ENCODE assay signal across 23 mouse cellular contexts in genomic region chr1:78810904-78811303, GRCm38 (mm10). TPM values are rescaled to one million over a fixed set of nuclear protein-coding genes. Genes with fewer than 3 reads are reported as not detected.
DNase-seq lines count a peak whose midpoint lies in the region; TF ChIP-seq lines count a peak whose summit lies in the region.
"Had no signal": no experiment of that assay in that cellular context is flagged by ENCODE, and none has a peak within 500 bp of the region (broad histone marks: within the 10 kb centered on the region; RNA-seq: fewer than 3 reads in every experiment).

No protein-coding gene starts in this region.

- no peaks in the 10 kb centered on the region for H3K79me2 ChIP-seq in C2C12 (ENCODE audit: control insufficient read depth, insufficient read depth)
- H3K79me2 ChIP-seq in myocyte (ENCODE audit: control insufficient read depth, insufficient read depth) = no peaks in the 10 kb centered on the region

- no peaks in the 10 kb centered on the region for H3K79me3 ChIP-seq in C2C12 (ENCODE audit: low read depth)

- H3K36me3 ChIP-seq in C2C12 (ENCODE audit: control insufficient read depth, insufficient read depth) (no peaks in the 10 kb centered on the region), myocyte (ENCODE audit: control insufficient read depth, insufficient read depth) (no peaks in the 10 kb centered on the region)
- H3K36me3 ChIP-seq: G1E had no signal

- H3K27me3 ChIP-seq in C2C12 (ENCODE audit: control insufficient read depth, insufficient read depth, insufficient read length) (no peaks in the 10 kb centered on the region), myocyte (ENCODE audit: control insufficient read depth, insufficient read depth, insufficient read length) (no peaks in the 10 kb centered on the region)
- H3K27me3 ChIP-seq: CH12.LX, Patski had no signal

- DNase-seq in ES-CJ7 (ENCODE audit: low read depth, low spot score) = peak; percentile 1
- no peak for DNase-seq in lung, postnatal 25 days (ENCODE audit: low spot score)
- no peak for DNase-seq in kidney, adult 9 months
- no peak for DNase-seq in kidney, adult 11 months
- DNase-seq: adrenal gland, adult 2 months; adrenal gland, adult 8-10 months; adrenal gland, postnatal 10 days; adrenal gland, postnatal 14 days; adrenal gland, postnatal 25 days; adrenal gland, postnatal 36 days; B cell, adult 2 months; cerebellum, adult 11 months; cerebellum, adult 11-12 months; cerebellum, adult 18-20 months; cerebellum, adult 2 months; cerebellum, adult 8-10 months had no signal

- peak overlapping the region; percentile 26 for H3K4me2 ChIP-seq in myocyte (ENCODE audit: low read depth)

- H3ac ChIP-seq in C2C12 (ENCODE audit: control insufficient read depth, insufficient read length, low read depth) (no peak overlapping the region), myocyte (ENCODE audit: control insufficient read depth, insufficient read length) (no peak overlapping the region)

- H3K4me3 ChIP-seq in C2C12 (ENCODE audit: insufficient read depth, poor library complexity, severe bottlenecking) (no peak overlapping the region), myocyte (no peak overlapping the region)

- no peak for TF ChIP-seq POLR2A in myocyte (IDR thresholded peaks at IDR 0.05; ENCODE audit: insufficient read length, low read depth)

- no peak for TF ChIP-seq CTCF in C2C12 (IDR thresholded peaks at IDR 0.05; ENCODE audit: control insufficient read depth, insufficient read depth, insufficient read length)

TF ChIP-seq in C2C12, 6 proteins besides CTCF, POLR2A, EP300 and RAD21:
- TF ChIP-seq USF1 (IDR thresholded peaks at IDR 0.05; ENCODE audit: low read depth) (no peak), MYOD1 (IDR thresholded peaks at IDR 0.05; ENCODE audit: control insufficient read depth, insufficient read length, low read depth) (peak; percentile 51)

TF ChIP-seq in myocyte, 11 proteins besides CTCF, POLR2A, EP300 and RAD21:
- TF ChIP-seq TCF12 (IDR thresholded peaks at IDR 0.05; ENCODE audit: insufficient read depth, poor library complexity, severe bottlenecking) (peak; percentile 64), MYOD1 (IDR thresholded peaks at IDR 0.05; ENCODE audit: control insufficient read depth in 1 of 3, insufficient read length in 2 of 3, low read depth in 2 of 3) (peak; percentile 14 to 95 (median 83)), CEBPB (IDR thresholded peaks at IDR 0.05; ENCODE audit: insufficient read depth, poor library complexity, severe bottlenecking) (peak; percentile 54; the same call in 1 of the 2 replicates), E2F4 (IDR thresholded peaks at IDR 0.05; ENCODE audit: insufficient read depth) (no peak), SRF (IDR thresholded peaks at IDR 0.05; ENCODE audit: control insufficient read depth, insufficient read length, low read depth) (no peak), TCF3 (IDR thresholded peaks at IDR 0.05; ENCODE audit: insufficient read length, low read depth) (peak; percentile 54), MYOG (IDR thresholded peaks at IDR 0.05; ENCODE audit: control insufficient read depth in 1 of 3, insufficient read depth in 1 of 3, insufficient read length in 2 of 3, low read depth in 2 of 3) (peak; percentile 5 to 86 (median 86)), POLR2AphosphoS2 (IDR thresholded peaks at IDR 0.05; ENCODE audit: insufficient read length, low read depth) (no peak), REST (IDR thresholded peaks at IDR 0.05; ENCODE audit: insufficient read depth, insufficient read length) (no peak), MAX (IDR thresholded peaks at IDR 0.05; ENCODE audit: low read depth) (no peak)

RNA-seq across cellular contexts. Expression of gene Kcne4, which starts 5.7 kb away (rescaled TPM):
- polyA plus RNA-seq in C2C12 (2012; fragmentation: generic; extraction: Trizol) (0.04 TPM), myocyte (2012; fragmentation: generic; extraction: Trizol) (0.05 TPM)
- polyA plus RNA-seq: activated CD4-positive, CD25-positive, alpha-beta regulatory T cell, adult 4 months; CD4-positive, CD25-positive, alpha-beta regulatory T cell, adult 4 months; G1E had no signal
